Mouse (Mus musculus) spleen, adult 2 months (tissue): Measurements from ENCODE around the gene Rpl36al.

ENCODE experiments used
- CTCF ChIP-seq: fragments of 200-500 bp; IDR thresholded peaks from 2 replicates; pipeline ENCODE4 v1.5.1; 2011; ENCODE audit warnings: mild to moderate bottlenecking, inconsistent platforms; ENCODE audit not compliant: insufficient read depth, insufficient read length, insufficient replicate concordance; ENCODE audit errors: extremely low read depth
- POLR2A ChIP-seq: fragments of 200-500 bp; IDR thresholded peaks from 2 replicates; pipeline ENCODE4 v1.6.1; 2011; ENCODE audit warnings: low read depth, low read length, inconsistent platforms

- TF ChIP-seq CTCF (no peak), POLR2A (no peak)
Observed at GRCm38 (mm10) chr12:69179371-69179770, 4.5 kb downstream of the Rpl36al start.
